Mouse (Mus musculus): ENCODE results near the gene Osbpl9. TPM values are rescaled to one million over a fixed set of nuclear protein-coding genes. Genes with fewer than 3 reads are reported as not detected.

The Osbpl9 gene
- polyA plus RNA-seq (2016; fragmentation: Nextera tagmentation; extraction: Ambion mirVana): 57.7 and 64.5 TPM in 2 replicates

DNA sequence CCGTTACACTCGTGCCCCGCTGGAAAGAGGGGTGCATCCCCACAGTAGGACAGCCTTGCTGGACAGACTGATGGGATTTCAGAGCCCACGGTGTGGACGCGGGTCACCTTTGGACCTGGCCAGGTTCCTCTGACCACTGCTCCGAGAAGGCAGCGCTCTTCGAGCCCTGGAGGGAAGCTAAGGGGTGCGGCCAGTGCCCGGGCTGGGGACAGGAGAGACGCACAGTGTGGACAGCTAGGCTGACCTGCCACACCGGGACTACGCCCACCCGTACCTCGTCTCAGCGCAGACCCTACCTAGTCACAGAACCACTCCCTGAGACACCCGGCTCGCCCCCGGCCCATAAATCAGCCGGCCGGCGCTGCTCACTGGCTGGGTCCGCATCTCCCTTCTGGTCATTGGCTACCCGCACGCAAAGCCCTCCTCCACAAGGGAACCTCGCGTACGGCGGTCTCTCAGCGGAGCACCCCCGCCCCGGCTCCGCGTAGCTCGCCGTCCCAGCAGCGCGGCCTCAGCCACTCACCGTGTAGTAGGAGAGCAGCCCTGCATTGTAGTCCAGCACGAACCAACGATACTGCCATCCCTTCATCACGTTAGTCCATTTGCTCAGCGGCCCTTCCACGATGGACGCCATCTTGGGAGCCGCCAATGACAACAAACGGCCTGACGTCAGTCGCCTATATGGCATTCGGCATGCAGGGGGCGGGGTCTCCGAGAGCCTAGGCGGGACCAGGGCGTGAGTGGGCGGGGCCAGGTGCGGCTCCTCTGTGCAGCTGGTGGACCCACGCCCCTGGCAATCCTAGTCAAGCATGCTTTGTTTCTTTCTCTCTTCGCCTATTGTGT lies at the start of gene Osbpl9:
Gene Osbpl9, minus strand, starts transcription at position 691 of the 843 bp plus-strand sequence.
- Histone ChIP-seq H3K27ac (peak within 1 kb of the TSS; percentile 91), H3K9me3 (replicated peaks) (no peaks in the 10 kb centered on the region), H3K4me1 (peaks cover 12% of the 10 kb centered on the region), H3K27me3 (ENCODE audit: low read depth, poor library complexity, severe bottlenecking) (no peaks in the 10 kb centered on the region), H3K4me3 (peak within 1 kb of the TSS; percentile 80), H3K36me3 (no peaks in the 10 kb centered on the region)
- under 1% methylated on average over 59 of the region's 59 CpGs for WGBS
- peak; percentile 98 for DNase-seq (ENCODE audit: low spot score)

DNA sequence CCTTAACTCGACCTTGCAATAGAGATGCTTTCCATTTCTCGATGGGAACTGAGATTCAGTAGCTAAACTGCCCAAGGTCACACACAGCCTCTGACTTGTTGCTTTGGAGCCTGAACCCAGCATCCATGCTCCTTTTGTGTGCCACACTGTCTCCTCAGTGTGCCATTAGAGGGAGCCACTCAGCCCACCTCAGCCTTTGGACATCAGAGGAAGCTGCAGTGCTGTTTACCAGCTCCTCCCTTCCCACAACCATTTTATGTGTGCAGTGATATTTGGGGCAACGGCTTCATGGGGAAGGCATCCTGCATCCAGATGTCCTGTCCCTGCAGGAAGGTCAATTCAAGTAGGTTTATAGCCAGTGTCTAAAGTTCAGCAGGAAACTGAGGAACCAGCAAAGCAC lies 49.5 kb upstream of the Osbpl9 start:
- no peaks in the 10 kb centered on the region for H3K36me3 ChIP-seq
- no peaks in the 10 kb centered on the region for H3K4me1 ChIP-seq
- DNase-seq (ENCODE audit: low spot score): no peak
- 47% methylated on average over 3 of the region's 3 CpGs for WGBS
- no peaks in the 10 kb centered on the region for H3K9me3 ChIP-seq (replicated peaks)
- no peaks in the 10 kb centered on the region for H3K27me3 ChIP-seq (ENCODE audit: low read depth, poor library complexity, severe bottlenecking)
- no peak overlapping the region for H3K27ac ChIP-seq
- no peak overlapping the region for H3K4me3 ChIP-seq

DNA sequence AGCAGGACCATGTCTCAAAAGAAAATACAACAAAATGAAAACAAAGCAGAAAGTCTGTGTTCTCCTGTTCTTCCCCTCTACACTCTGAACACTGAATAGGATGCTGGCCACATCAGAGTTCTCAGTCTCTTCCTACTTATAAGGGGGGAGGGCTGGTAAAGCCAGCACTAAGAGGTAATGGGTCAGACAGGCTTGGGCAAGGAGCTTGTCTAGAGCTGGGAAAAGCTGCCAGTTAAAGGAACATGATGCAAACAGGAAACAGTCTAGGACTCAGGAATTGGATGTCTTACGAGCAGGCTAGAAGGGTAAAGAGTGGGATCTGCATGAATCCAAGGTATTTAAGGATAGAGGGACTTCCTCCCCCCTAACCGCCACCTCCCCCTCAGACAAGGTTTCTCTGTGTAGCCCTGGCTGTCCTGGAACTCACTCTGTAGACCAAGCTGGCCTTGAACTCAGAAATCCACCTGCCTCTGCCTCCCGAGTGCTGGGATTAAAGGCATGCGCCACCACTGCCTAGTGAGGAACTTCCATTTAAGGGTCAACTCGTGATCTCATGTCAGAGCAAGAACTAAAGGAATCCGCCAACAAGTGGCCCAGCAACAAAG lies 43.0 kb upstream of the Osbpl9 start:
- 90% methylated on average over 6 of the region's 6 CpGs for WGBS

DNA sequence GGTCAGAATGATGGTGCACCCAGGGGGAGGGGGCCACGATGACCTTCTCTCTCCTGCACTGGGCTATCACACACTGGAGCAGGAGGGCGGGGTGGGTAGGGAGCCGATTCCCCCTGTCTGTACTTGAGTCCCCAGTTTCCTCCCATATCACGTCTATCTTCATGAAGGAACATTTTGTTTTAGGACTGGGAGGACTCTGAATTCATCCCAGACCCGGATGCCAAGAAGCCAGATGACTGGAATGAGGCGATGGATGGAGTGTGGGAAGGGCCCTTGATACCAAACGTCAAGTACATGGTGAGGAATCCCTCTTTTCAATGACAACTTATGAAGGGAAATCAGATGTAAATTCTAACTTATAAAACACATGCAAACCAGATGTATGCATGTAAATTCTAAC lies 42.4 kb upstream of the Osbpl9 start:
- Histone ChIP-seq H3K27me3 (ENCODE audit: low read depth, poor library complexity, severe bottlenecking) (no peaks in the 10 kb centered on the region), H3K4me1 (peaks cover 14% of the 10 kb centered on the region), H3K4me3 (no peak overlapping the region), H3K9me3 (replicated peaks) (no peaks in the 10 kb centered on the region), H3K27ac (no peak overlapping the region), H3K36me3 (no peaks in the 10 kb centered on the region)
- WGBS: 74% methylated on average over 7 of the region's 7 CpGs
- no peak for DNase-seq (ENCODE audit: low spot score)

More for the DNA sequence above, 43.0 kb upstream of the Osbpl9 start:
- H3K27ac ChIP-seq: no peak overlapping the region
- H3K36me3 ChIP-seq: no peaks in the 10 kb centered on the region
- H3K4me3 ChIP-seq: no peak overlapping the region
- H3K9me3 ChIP-seq (replicated peaks): no peaks in the 10 kb centered on the region
- peaks cover 14% of the 10 kb centered on the region for H3K4me1 ChIP-seq
- DNase-seq (ENCODE audit: low spot score): no peak
- no peaks in the 10 kb centered on the region for H3K27me3 ChIP-seq (ENCODE audit: low read depth, poor library complexity, severe bottlenecking)

DNA sequence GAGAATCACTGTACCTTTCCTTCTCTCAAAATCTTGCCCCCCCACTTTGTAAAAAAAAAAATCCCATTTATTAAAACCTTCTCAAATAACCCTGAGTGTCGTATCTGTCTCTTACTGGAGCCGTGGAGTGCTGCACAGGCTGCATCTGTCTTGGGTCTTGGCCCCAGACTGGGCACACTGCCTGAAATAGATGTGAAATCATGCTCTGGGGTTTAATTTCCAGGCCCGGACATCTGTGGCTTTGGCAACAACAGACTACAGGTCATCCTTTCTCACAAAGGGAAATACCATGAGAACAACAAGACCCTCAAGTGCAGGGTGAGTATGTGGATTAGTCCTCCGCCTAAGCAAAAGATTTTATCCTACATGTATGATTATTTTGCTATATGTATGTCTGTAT lies 39.9 kb upstream of the Osbpl9 start:
- WGBS: 64% methylated on average over 4 of the region's 4 CpGs

DNA sequence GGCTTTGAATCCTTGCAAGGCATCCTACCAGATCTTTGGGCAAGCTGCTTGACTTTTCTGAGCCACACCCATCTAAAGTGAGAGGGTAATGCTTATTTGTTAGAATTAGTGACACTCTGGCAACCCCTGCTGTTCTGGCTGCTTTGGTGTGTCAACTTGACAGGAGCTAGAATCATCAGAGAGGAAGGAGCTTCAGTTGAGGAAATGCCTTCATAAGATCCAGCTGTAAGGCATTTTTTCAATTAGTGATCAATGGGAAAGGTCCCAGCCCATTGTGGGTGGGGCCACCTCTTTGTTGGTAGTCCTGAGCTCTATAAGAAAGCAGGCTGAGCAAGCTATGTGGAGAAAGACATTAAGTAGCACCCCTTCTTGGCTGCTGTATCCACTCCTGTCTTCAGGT lies 39.1 kb upstream of the Osbpl9 start:
- peak; percentile 40 for DNase-seq (ENCODE audit: low spot score)
- Histone ChIP-seq H3K36me3 (no peaks in the 10 kb centered on the region), H3K27me3 (ENCODE audit: low read depth, poor library complexity, severe bottlenecking) (no peaks in the 10 kb centered on the region), H3K9me3 (replicated peaks) (no peaks in the 10 kb centered on the region), H3K27ac (no peak overlapping the region), H3K4me3 (no peak overlapping the region), H3K4me1 (peaks cover 14% of the 10 kb centered on the region)

More for the DNA sequence above, 39.9 kb upstream of the Osbpl9 start:
- no peaks in the 10 kb centered on the region for H3K27me3 ChIP-seq (ENCODE audit: low read depth, poor library complexity, severe bottlenecking)
- H3K4me3 ChIP-seq: no peak overlapping the region
- no peaks in the 10 kb centered on the region for H3K36me3 ChIP-seq
- H3K27ac ChIP-seq: peak overlapping the region; percentile 63; the same call in 1 of the 2 replicates
- peaks cover 14% of the 10 kb centered on the region for H3K4me1 ChIP-seq
- H3K9me3 ChIP-seq (replicated peaks): no peaks in the 10 kb centered on the region
- DNase-seq (ENCODE audit: low spot score): no peak

DNA sequence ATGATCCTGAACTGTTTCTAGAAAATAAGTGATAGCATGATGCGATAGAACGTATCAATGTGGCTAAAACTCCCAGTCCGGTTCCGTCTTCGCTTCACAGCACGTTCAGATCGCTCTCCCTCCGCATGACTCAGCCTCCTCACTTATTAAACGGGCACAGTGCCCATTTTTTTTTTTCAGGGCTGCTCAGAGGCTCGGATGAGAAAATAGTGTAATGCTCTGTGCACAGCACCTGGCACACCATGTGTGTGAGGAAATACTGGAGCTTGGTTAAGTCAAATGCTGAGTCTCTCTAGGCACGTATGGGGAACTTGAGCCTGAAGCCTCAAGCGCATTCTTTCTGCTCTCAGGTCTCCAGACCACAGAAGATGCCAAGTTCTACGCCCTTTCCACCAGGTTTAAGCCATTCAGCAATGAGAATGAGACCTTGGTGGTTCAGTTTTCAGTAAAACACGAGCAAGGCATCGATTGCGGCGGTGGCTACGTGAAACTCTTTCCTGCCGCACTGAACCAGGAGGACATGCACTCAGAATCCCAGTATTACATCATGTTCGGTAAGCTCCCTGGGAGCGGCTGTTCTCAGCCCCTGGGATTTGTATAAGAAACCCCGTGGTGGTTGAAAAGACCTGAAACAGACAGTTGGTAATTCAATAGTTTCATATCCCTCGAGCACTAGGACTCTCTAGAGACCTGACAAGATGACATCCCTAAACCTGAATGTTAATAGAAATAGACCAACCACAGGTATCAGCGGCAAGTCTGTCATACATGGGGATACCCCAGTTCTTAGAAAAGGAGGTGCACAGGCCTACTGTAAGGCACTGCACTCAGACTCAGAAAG lies 36.6 kb upstream of the Osbpl9 start:
- DNase-seq (ENCODE audit: low spot score): no peak
- Histone ChIP-seq H3K4me1 (peaks cover 14% of the 10 kb centered on the region), H3K9me3 (replicated peaks) (no peaks in the 10 kb centered on the region), H3K36me3 (no peaks in the 10 kb centered on the region), H3K27me3 (ENCODE audit: low read depth, poor library complexity, severe bottlenecking) (no peaks in the 10 kb centered on the region), H3K4me3 (no peak overlapping the region), H3K27ac (no peak overlapping the region)
- WGBS: 91% methylated on average over 24 of the region's 24 CpGs

DNA sequence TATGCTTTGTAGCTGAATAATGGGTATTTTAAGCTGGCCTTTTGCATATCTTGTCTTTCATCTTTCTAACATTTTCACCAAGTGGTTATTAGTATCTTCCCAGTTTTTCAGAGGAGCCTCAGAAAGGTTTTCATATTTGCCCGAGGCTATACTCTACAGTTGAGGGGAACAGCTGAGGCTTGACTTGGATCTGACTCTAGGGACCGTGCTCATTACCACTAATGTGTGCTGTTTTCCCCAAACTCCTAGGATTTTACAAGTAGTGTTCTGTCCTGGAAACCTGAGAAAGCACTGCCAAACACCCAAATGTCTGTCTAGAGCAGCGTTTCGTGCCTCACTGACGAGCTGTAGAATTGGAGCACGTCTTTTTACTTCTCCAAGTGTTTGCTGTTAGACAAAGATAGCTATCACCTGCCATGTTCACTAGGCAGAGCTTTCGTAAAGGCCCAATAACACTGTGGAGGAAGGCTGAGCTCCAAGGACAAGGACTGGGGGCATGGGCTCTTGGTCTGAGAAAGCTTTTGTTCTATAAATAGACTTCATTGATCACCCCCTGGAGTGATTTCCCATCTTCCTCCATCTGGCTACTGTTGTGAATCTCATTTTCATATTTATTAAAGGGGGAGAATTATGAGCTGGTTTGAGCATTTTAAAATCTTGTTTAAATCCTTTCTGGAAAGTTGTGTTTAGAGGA lies 34.3 kb upstream of the Osbpl9 start:
- H3K36me3 ChIP-seq: no peaks in the 10 kb centered on the region
- H3K27me3 ChIP-seq (ENCODE audit: low read depth, poor library complexity, severe bottlenecking): no peaks in the 10 kb centered on the region
- no peak overlapping the region for H3K27ac ChIP-seq
- 81% methylated on average over 7 of the region's 7 CpGs for WGBS
- H3K9me3 ChIP-seq (replicated peaks): no peaks in the 10 kb centered on the region
- H3K4me1 ChIP-seq: peaks cover 6% of the 10 kb centered on the region
- no peak overlapping the region for H3K4me3 ChIP-seq
- DNase-seq (ENCODE audit: low spot score): no peak

DNA sequence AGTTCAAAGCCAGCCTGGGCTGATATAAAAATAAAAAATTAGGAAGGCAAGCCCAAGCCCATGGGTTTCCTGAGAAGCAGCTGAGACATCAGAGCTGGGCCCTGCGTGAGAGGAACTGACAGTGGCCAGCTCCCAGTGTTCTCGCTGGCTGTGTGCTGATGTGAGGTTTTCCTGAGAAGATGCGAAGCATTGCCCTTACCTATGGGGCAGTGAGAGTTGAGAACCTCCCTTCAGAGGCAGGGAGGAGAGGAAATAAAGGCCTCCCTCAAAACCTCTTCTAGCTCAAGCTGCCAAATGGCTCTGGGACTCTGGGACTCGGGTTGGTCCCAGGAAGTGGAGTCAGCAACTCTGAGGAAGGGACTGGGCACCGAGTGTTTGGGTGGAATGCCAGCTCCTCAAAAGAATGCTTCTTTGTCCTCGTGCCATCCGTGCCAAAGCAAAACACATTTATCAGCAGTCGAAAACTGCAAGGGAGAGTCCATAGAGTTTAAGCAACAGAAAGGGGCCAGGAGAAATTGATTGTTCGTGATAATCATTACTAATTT lies 32.8 kb upstream of the Osbpl9 start:
- Histone ChIP-seq H3K27ac (no peak overlapping the region), H3K27me3 (ENCODE audit: low read depth, poor library complexity, severe bottlenecking) (no peaks in the 10 kb centered on the region), H3K4me1 (peaks cover 2% of the 10 kb centered on the region; the same call in 1 of the 2 replicates), H3K36me3 (no peaks in the 10 kb centered on the region), H3K4me3 (no peak overlapping the region), H3K9me3 (replicated peaks) (no peaks in the 10 kb centered on the region)
- 76% methylated on average over 9 of the region's 9 CpGs for whole genome bisulfite sequencing
- no peak for DNase-seq (ENCODE audit: low spot score)

DNA sequence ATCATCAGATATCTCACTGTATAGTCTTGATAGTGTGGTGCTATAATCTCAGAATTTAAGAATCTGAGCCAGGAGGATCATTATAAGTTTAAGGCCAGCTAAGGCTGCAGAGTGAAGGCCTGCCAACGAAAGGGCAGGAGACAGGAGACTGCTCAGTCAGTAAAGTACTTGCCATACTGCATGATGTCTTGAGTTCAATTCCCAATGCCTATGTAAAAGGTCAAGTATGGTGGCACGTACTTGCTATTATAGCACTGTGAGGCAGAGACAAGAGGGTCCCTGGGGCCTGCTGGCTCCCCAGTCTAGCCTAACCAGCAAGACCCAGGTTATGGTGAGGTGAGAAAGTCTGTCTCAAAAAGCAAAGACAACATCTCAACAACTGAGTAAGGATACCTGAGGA lies 32.1 kb upstream of the Osbpl9 start, which contains the start of gene Calr4:
Gene Calr4, plus strand, starts transcription at position 301 of the 400 bp plus-strand sequence.
- H3K27ac ChIP-seq: no peak within 1 kb of the TSS
- DNase-seq (ENCODE audit: low spot score): no peak
- WGBS: 88% methylated on average over 2 of the region's 2 CpGs
- no peaks in the 10 kb centered on the region for H3K36me3 ChIP-seq
- H3K27me3 ChIP-seq (ENCODE audit: low read depth, poor library complexity, severe bottlenecking): no peaks in the 10 kb centered on the region
- peaks cover 6% of the 10 kb centered on the region; the same call in 1 of the 2 replicates for H3K4me1 ChIP-seq
- no peaks in the 10 kb centered on the region for H3K9me3 ChIP-seq (replicated peaks)
- no peak within 1 kb of the TSS for H3K4me3 ChIP-seq

DNA sequence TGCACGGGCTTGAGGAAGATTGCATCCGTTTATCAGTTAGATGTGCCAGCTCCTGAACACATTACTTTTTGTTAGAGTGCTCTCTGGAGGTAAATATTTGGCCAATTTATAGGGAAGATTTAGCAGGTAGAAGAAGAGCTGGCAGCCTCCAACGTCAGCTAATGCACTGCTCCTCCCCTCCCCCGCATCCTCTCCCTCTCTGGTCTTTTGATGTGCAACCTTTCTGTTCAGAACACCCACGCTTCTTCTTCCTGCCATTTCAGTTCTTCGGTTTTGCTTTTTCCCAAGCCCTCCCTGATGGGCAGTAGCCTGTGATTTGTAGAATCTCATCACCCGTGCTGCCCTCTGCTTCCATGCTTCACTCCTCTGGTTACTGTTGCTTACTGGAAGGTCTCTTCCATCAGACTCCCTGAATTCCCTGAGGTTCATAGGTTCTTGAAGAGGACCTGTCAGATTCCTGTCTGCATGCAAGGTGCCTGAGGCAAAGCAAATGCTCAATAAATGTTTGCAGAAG lies 27.8 kb upstream of the Osbpl9 start:
- H3K36me3 ChIP-seq: no peaks in the 10 kb centered on the region
- DNase-seq (ENCODE audit: low spot score): no peak
- no peak overlapping the region for H3K4me3 ChIP-seq
- H3K4me1 ChIP-seq: peaks cover 12% of the 10 kb centered on the region
- H3K9me3 ChIP-seq (replicated peaks): no peaks in the 10 kb centered on the region
- H3K27me3 ChIP-seq (ENCODE audit: low read depth, poor library complexity, severe bottlenecking): no peaks in the 10 kb centered on the region
- WGBS: 57% methylated on average over 7 of the region's 7 CpGs
- no peak overlapping the region for H3K27ac ChIP-seq

DNA sequence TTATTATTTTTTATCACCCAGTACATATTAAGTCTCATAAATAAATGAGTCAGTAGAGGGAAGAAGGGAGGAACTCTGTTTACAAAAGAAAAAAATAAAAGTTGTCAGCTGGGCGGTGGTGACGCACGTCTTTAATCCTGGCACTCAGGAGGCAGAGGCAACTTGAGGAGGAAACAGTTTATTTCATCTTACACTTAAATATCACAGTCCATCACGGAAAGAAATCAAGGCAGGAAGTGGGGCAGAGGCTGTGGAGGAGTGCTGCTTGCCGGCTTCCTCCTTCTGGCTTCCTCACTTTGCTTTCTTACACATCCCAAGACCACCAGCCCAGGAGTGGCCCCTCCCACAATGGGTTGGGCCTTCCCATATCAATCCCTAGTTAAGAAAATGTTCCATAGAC lies 24.0 kb upstream of the Osbpl9 start:
- Histone ChIP-seq H3K4me1 (peaks cover 12% of the 10 kb centered on the region), H3K9me3 (replicated peaks) (no peaks in the 10 kb centered on the region), H3K4me3 (no peak overlapping the region), H3K36me3 (no peaks in the 10 kb centered on the region), H3K27me3 (ENCODE audit: low read depth, poor library complexity, severe bottlenecking) (no peaks in the 10 kb centered on the region), H3K27ac (no peak overlapping the region)
- DNase-seq (ENCODE audit: low spot score): no peak
- WGBS: 71% methylated on average over 5 of the region's 5 CpGs

Data from limb, embryonic 10.5 days (tissue).